Mouse (Mus musculus) left cerebral cortex, postnatal 10 days (tissue): ENCODE data around the gene Safb. TPM values are rescaled to one million over a fixed set of nuclear protein-coding genes. Genes with fewer than 3 reads are reported as not detected.
"Not testable (repeated sequence)": the region's sequence is repeated elsewhere in the genome, so short reads cannot be mapped to it uniquely, and the experiment has no call there.

Source experiments
- DNase-seq, 2 experiments: peaks; one replicate each; pipeline ENCODE4 v3.0.0; 2021 to 2022; ENCODE audit warnings: low spot score in 2 of 2, mixed read lengths in 1 of 2; ENCODE audit errors: extremely low spot score in 1 of 2
- intact Hi-C: fragments of 180-260 bp; cut with DNase I; formaldehyde crosslinking; loops from one replicate; pipeline ENCODE4 v1.15.1; 2025
- total RNA-seq, 2 experiments: library from RNA; stranded (reverse); gene quantifications; 2 replicates each; pipeline ENCODE4 v1.2.3; 2021

The Safb gene
- total RNA-seq, 2 experiments from 2014 or later, result 126 to 141 TPM

DNA sequence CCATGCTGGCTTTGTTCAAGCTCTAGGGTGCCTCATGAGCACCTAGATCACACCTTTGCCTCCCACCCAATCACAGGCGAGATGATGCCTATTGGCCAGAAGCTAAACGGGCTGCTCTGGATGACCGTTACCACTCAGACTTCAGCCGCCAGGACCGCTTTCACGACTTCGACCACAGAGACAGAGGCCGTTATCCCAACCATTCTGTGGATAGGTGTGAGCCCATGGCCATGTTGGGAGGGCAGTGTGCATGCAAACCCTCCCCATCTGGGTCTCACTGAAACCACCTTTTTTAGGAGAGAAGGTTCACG, 19.4 kb downstream of the Safb start:
- intact Hi-C loops, result no loop called here

DNA sequence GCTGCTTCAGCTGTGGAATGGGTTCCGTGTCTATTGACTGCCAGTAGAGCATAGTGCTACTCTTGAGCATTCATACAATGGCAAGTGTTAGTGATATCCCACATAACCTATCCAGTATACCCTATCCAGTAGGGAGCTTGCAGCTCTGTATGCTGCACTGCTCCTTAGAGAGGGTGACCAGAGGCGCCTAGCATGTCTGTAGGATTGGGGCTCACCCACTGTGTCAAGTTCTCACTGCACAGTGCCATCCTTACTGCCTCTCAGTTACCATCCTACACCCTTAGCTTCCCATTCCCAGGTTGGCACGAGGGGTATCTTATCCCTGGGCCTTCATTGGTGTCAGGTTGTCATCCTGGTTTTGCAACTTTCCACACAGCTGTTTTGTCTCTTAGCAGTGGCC, 19.8 kb downstream of the Safb start:
- intact Hi-C loops, result no loop called here
- DNase-seq, result no peak

More for the DNA sequence above, 19.4 kb downstream of the Safb start:
- DNase-seq, result no peak

DNA sequence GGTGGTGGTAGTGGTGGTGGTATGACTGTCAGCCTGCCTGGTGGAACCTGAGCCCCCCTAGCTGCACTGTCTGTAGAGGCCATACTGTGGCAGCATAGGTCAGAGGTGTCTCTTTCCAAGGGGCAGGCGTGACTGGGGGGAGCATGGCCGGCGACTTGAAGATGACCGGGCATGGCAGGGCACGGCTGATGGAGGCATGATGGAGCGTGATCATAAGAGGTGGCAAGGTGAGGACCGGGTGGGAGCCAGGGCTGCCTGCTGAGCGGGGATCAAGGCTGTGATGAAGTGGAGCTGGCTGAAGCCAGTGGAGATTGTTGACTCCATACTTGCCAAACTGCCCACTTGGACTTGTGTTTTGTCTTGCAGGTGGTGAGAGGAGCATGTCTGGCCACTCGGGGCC, 20.8 kb downstream of the Safb start:
- intact Hi-C loops, result no loop called here
- DNase-seq, result no peak

DNA sequence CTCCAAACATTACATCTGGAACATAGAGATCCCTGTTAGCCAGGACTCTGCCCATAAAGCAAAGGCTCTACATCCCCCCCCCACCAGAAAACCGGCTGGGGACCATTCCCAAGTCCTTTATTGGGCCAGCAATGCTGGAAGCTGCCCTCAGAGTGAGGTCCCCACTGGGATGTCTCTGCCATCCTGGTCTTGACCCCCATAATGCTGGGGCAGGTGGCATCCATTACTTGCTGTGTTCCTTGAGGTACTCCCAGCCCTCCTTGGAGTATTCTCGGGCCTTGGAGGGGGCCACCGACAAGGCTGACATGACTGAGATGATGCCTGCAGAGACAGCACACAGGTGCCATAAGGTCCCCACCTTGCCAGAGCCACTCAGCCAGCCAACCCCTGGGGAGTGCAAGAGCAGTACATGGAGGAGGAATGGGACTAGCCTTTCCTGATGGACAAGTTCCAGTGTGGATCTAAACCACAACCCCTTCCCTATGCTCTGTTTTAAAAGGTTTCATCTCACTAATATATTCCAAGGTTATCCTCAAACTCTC, 23.0 kb downstream of the Safb start:
- intact Hi-C loops, result no loop called here
- DNase-seq, result no peak

DNA sequence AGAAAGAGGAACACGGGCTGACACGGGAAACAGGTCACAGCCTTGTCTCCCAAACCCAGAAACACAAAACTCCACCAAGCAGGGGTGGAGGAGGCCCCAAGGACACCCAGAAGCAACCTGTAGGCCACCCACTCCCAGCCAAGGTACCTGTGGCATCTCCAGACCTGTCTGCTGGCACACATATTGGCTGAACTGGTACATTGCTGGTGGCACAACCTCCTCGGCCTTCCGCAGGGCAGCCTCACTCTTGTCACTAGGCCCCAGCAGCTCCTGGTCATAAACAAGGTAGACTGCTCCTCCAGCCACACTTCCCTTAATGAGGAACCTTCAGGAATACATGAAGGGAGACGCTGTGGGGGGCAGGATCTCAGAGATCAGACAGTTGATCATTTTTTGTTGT, 24.1 kb downstream of the Safb start:
- intact Hi-C loops, result no loop called here
- DNase-seq, result no peak

- peak; percentile 95 to 98 for DNase-seq
- intact Hi-C loops, result loop anchor here (5.0 kb wide), 1 partner anchor 63 kb away; the partner anchor contains the start of gene Ranbp3
Observed at GRCm38 (mm10) chr17:56609452-56610171, 25.0 kb downstream of the Safb start, which contains the start of gene 2410015M20Rik. 2410015M20Rik (minus strand) TSS chr17:56609771.

DNA sequence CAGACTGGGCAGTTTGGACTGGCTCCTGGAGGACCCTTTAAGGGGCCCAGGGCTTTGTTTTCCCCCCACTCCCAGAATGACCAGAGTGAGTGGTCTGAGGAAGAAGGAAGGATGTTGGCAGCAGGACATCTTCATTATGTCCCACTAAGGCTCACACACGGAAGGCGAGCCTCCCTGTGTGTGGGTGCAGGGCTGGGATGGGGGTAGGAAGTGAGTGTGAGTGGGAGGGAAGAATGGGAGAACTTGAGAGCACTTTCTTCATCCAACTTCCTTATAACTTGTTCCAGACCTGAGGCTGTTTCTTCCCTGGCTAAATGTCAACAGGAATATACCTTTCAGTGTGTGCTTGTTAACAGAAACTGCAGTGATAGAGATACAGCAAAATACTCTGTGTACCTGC, 26.7 kb downstream of the Safb start:
- intact Hi-C loops, result loop anchor here (5.0 kb wide), 1 partner anchor 61 kb away; the partner anchor contains the start of gene Ranbp3
- no peak for DNase-seq

GRCm38 (mm10) chr17:56611861-56612564, 27.4 kb downstream of the Safb start:
- intact Hi-C loops, result loop anchor here (5.0 kb wide), 1 partner anchor 60 kb away; the partner anchor contains the start of gene Ranbp3
- DNase-seq, result peak in 1 of 2 experiments; percentile 78

DNA sequence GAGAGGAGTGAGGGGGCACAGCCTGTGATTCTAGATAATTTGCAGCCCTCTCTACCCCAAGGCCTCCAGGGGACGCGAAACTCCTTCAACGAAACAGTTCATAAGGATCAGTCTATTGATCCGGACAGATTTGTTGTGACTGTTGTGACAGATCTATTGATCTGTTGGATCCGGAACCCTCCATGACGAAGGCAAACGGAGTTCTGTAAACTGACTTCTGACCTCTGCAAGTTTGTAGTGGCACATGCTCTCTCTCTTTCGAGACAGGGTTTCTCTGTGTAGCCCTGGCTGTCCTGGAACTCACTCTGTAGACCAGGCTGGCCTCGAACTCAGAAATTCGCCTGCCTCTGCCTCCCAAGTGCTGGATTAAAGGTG, 27.9 kb downstream of the Safb start:
- intact Hi-C loops, result loop anchor here (5.0 kb wide), 1 partner anchor 60 kb away; the partner anchor contains the start of gene Ranbp3
- not testable (repeated sequence) for DNase-seq

DNA sequence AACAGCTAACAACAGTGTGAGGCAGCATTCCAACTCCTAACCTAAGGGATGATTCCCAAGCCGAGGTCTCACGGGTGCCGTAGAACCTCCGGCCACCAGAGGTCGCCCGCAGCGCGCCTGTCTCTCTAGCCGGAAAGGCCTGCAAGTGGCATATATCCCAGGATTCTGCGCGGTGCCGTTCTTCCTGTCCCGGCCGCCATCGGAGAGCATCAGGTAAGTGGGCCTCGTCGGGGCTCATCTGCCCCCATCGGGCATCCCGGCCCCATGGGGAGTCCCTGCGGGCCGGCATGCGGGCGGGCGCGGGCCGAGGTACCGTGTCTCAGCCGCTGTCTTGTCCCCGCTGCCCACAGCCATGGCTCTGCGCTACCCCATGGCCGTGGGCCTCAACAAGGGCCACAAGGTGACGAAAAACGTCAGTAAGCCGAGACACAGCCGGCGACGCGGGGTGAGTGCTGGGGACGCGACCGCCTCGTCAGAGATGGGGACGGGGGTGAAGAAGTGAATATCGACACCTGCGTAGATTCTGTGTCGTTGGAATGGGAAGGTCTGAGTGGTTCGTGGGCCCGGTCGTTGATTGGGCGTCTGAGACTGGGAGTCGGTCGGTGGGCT, 28.7 kb downstream of the Safb start, which contains the start of gene Rpl36:
TSS of gene Rpl36 (plus strand) at position 181 of the 609 bp plus-strand sequence.
- intact Hi-C loops, result loop anchor here (5.0 kb wide), 1 partner anchor 59 kb away; the partner anchor contains the start of gene Ranbp3

DNA sequence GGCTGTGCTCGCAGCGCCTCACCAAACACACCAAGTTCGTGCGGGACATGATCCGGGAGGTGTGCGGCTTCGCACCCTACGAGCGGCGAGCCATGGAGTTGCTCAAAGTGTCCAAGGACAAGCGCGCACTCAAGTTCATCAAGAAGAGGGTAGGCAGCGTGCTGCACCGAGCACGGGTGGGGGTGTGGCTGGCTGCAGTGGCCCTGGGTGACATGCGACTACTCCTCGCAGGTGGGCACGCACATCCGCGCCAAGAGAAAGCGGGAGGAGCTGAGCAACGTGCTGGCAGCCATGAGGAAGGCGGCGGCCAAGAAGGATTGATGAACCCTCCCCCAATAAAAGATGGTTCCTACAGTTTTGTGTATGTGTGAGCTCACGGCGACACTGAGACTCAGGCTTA, 29.3 kb downstream of the Safb start:
- DNase-seq, result peak in 1 of 2 experiments; percentile 61
- intact Hi-C loops, result loop anchor here (5.0 kb wide), 1 partner anchor 58 kb away; the partner anchor contains the start of gene Ranbp3

More for the DNA sequence above, 28.7 kb downstream of the Safb start, which contains the start of gene Rpl36:
- DNase-seq, result peak; percentile 95

DNA sequence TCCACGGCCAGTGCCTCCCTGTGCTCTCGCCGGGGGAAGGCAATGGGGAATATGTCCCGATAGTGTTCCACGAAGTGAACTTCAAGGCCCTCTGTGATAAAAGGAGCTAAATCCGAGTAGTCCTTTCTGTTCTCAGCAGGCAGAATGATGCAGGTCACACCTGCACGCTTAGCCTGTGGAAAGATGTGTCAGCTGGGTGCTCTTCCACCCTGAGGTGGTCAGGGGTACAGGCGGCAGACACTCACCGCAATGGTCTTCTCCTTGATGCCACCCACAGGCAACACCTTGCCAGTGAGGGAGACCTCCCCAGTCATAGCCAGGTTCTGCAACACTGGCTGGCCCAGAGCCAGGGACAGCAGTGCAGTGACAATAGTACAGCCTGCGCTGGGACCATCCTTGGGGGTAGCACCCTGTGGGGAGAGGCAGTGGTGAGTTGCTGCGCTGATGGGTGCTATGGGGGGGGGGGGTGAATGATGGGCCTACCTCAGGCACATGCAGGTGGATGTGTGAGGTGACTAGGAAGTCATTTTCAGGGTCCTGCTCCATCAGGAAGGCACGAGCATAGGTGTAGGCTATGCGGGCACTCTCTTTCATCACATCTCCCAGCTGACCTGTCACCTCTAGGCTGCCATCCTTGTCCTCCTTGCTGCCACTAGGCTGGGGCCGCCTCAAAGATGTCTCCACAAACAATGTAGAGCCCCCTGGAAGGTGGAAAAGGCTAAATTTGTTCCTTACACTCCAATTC, 29.9 kb downstream of the Safb start:
- intact Hi-C loops, result loop anchor here (5.0 kb wide), 1 partner anchor 58 kb away; the partner anchor contains the start of gene Ranbp3
- DNase-seq, result peak in 1 of 2 experiments; percentile 54

- no peak for DNase-seq
- intact Hi-C loops, result no loop called here
Observed at GRCm38 (mm10) chr17:56615136-56615784, 30.6 kb downstream of the Safb start.

DNA sequence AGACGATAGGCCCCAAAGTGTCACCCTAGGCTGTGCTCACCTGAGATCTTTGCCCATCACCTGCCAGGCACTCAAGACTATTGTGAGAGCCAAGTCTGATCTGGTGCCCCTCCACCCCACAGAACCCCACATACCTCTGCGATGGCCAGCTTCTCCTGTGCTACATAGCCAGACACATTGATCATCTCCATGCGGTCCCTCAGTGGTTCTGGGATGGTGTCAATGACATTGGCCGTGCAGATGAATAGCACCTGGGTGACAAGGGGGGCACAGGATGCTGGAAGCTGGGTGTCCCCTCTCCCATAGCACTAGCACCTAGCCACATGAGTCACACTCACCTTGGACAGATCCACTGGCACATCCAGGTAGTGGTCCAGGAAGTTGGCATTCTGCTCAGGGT, 31.2 kb downstream of the Safb start:
- intact Hi-C loops, result no loop called here
- no peak for DNase-seq

- intact Hi-C loops, result no loop called here
- no peak for DNase-seq
Observed at GRCm38 (mm10) chr17:56616725-56617124, 32.1 kb downstream of the Safb start.

DNA sequence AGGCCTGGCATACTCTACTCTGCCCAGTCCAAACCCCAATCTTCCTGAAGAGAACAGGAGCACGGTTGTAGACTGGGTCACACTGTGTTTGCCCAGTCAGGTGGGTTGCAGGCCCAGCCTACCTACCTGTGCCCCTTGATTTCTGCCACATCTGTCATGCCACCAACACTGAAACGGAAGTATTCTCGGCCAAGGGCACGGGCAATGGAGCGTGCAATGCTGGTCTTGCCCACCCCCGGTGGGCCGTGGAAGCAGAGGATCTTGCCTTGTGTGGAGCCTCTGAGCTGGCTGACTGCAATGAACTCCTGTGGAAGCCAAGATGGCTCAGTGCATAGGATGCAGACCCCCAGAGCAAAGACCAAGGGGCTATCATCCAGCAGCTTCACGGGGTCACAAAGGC, 33.0 kb downstream of the Safb start:
- intact Hi-C loops, result no loop called here
- no peak for DNase-seq

DNA sequence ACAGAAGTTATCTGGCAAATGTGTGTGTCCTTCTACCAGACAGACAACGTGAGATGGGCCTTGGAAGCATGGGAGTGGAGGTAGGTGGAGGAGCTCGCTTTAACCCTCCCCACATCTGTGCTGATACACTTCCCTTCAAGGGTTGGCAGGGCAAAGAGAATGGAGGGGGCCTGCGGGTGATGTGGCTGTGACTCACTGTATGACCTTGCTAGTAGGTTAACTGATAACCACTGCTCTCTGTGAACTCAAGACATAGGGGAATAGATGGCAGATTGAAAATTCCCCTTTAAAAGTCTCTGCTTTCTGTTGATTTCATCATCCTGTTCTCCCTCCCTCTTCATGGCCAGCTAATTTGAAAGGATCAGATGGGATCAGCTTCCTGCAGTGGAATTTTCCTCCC, 40.9 kb downstream of the Safb start:
- DNase-seq, result no peak
- intact Hi-C loops, result loop anchor here (5.0 kb wide), 1 partner anchor 37 kb away; no protein-coding TSS in a partner anchor

GRCm38 (mm10) chr17:56626260-56626659, 41.6 kb downstream of the Safb start:
- intact Hi-C loops, result loop anchor here (5.0 kb wide), 1 partner anchor 36 kb away; no protein-coding TSS in a partner anchor
- no peak for DNase-seq
